Mouse (Mus musculus): Measurements from ENCODE around the gene Gm20498. TPM values are rescaled to one million over a fixed set of nuclear protein-coding genes. Genes with fewer than 3 reads are reported as not detected.

The Gm20498 gene
- polyA plus RNA-seq, 1 experiment from 2014 or later: 41.0 TPM

- peak overlapping the region; percentile 81; the same call in 1 of the 2 replicates for H3K9ac ChIP-seq
- no peaks in the 10 kb centered on the region for H3K36me3 ChIP-seq (replicated peaks)
- no peaks in the 10 kb centered on the region for H3K9me3 ChIP-seq
- peak overlapping the region; percentile 90 for H3K27ac ChIP-seq
- peaks cover 18% of the 10 kb centered on the region for H3K4me1 ChIP-seq
- peaks cover 7% of the 10 kb centered on the region for H3K27me3 ChIP-seq (replicated peaks)
- 32% methylated on average over 5 of the region's 5 CpGs for WGBS
- ATAC-seq (replicated peaks): no peak
- H3K4me2 ChIP-seq: peak overlapping the region; percentile 83
- H3K4me3 ChIP-seq: peak overlapping the region; percentile 62
These were observed 201.6 kb downstream of the Gm20498 start for GRCm38 (mm10) chr12:81331046-81331638.

- Histone ChIP-seq H3K4me2 (no peak overlapping the region), H3K27me3 (replicated peaks) (no peaks in the 10 kb centered on the region), H3K4me1 (peaks cover 7% of the 10 kb centered on the region), H3K4me3 (no peak overlapping the region), H3K36me3 (replicated peaks) (no peaks in the 10 kb centered on the region), H3K9me3 (no peaks in the 10 kb centered on the region), H3K27ac (no peak overlapping the region), H3K9ac (no peak overlapping the region)
- WGBS: 77% methylated on average over 3 of the region's 3 CpGs
- no peak for ATAC-seq (replicated peaks)
These were observed 207.7 kb downstream of the Gm20498 start for GRCm38 (mm10) chr12:81324991-81325390.

- no peak overlapping the region for H3K4me2 ChIP-seq
- ATAC-seq (replicated peaks): no peak
- H3K4me1 ChIP-seq: peaks cover 7% of the 10 kb centered on the region
- H3K9ac ChIP-seq: no peak overlapping the region
- H3K27me3 ChIP-seq (replicated peaks): no peaks in the 10 kb centered on the region
- no peak overlapping the region for H3K27ac ChIP-seq
- H3K4me3 ChIP-seq: no peak overlapping the region
- no peaks in the 10 kb centered on the region for H3K9me3 ChIP-seq
- WGBS: 92% methylated on average over 3 of the region's 3 CpGs
- H3K36me3 ChIP-seq (replicated peaks): no peaks in the 10 kb centered on the region
These were observed 208.6 kb downstream of the Gm20498 start for GRCm38 (mm10) chr12:81324116-81324515.

GRCm38 (mm10) chr12:81321021-81321420 lies 211.7 kb downstream of the Gm20498 start:
- H3K27ac ChIP-seq: no peak overlapping the region
- peaks cover 7% of the 10 kb centered on the region for H3K4me1 ChIP-seq
- H3K4me2 ChIP-seq: no peak overlapping the region
- H3K9me3 ChIP-seq: no peaks in the 10 kb centered on the region
- no peaks in the 10 kb centered on the region for H3K36me3 ChIP-seq (replicated peaks)
- no peak overlapping the region for H3K4me3 ChIP-seq
- H3K27me3 ChIP-seq (replicated peaks): no peaks in the 10 kb centered on the region
- no peak for ATAC-seq (replicated peaks)
- 73% methylated on average over 1 of the region's 1 CpGs for WGBS
- no peak overlapping the region for H3K9ac ChIP-seq

- Histone ChIP-seq H3K36me3 (replicated peaks) (peaks cover 4% of the 10 kb centered on the region), H3K9ac (no peak overlapping the region), H3K4me1 (peaks cover 7% of the 10 kb centered on the region), H3K4me2 (no peak overlapping the region), H3K27ac (no peak overlapping the region), H3K27me3 (replicated peaks) (no peaks in the 10 kb centered on the region), H3K9me3 (no peaks in the 10 kb centered on the region), H3K4me3 (no peak overlapping the region)
- ATAC-seq (replicated peaks): no peak
- 2% methylated on average over 2 of the region's 2 CpGs for WGBS
These were observed 214.9 kb downstream of the Gm20498 start for GRCm38 (mm10) chr12:81317811-81318210.

- Histone ChIP-seq H3K4me3 (no peak overlapping the region), H3K36me3 (replicated peaks) (peaks cover 4% of the 10 kb centered on the region), H3K4me2 (no peak overlapping the region), H3K9me3 (no peaks in the 10 kb centered on the region), H3K9ac (no peak overlapping the region), H3K4me1 (peaks cover 3% of the 10 kb centered on the region), H3K27ac (no peak overlapping the region), H3K27me3 (replicated peaks) (no peaks in the 10 kb centered on the region)
- 93% methylated on average over 5 of the region's 5 CpGs for WGBS
- no peak for ATAC-seq (replicated peaks)
These were observed 216.8 kb downstream of the Gm20498 start for GRCm38 (mm10) chr12:81315953-81316352.

Other genes with a start within 250 kb of the Gm20498 start
- gene Slc8a3, start 199.7 kb downstream of the Gm20498 start, polyA plus RNA-seq (2015; fragmentation: Nextera tagmentation; extraction: Ambion mirVana): 9.5 and 9.6 TPM in 2 replicates
- 0.15 and 0.19 TPM in 2 replicates for gene Gm4787, start 153.4 kb downstream of the Gm20498 start, polyA plus RNA-seq (2015; fragmentation: Nextera tagmentation; extraction: Ambion mirVana)
- gene Adam4, start 111.0 kb downstream of the Gm20498 start, polyA plus RNA-seq (2015; fragmentation: Nextera tagmentation; extraction: Ambion mirVana): 0.49 TPM in 2 replicates
- gene Cox16, start 47.8 kb downstream of the Gm20498 start, polyA plus RNA-seq (2015; fragmentation: Nextera tagmentation; extraction: Ambion mirVana): 101 and 112 TPM in 2 replicates
- 40.0 and 44.4 TPM in 2 replicates for gene Synj2bp, start within 50 bp of the Gm20498 start, polyA plus RNA-seq (2015; fragmentation: Nextera tagmentation; extraction: Ambion mirVana)
- gene Adam21, start 35.6 kb upstream of the Gm20498 start, polyA plus RNA-seq (2015; fragmentation: Nextera tagmentation; extraction: Ambion mirVana): 0.79 and 1.3 TPM in 2 replicates
- 38.5 and 40.5 TPM in 2 replicates for gene Med6, start 62.1 kb upstream of the Gm20498 start, polyA plus RNA-seq (2015; fragmentation: Nextera tagmentation; extraction: Ambion mirVana)
- gene Ttc9, start 98.3 kb upstream of the Gm20498 start, polyA plus RNA-seq (2015; fragmentation: Nextera tagmentation; extraction: Ambion mirVana): 15.2 and 15.4 TPM in 2 replicates
- gene Map3k9, start 248.3 kb upstream of the Gm20498 start, polyA plus RNA-seq (2015; fragmentation: Nextera tagmentation; extraction: Ambion mirVana): 12.0 and 14.6 TPM in 2 replicates